Mouse (Mus musculus): ENCODE measurements at regions not wholly inside any gene's neighbourhood (a gene's known extent, or its start where the extent isn't known, plus 50 kb on each side); places are given as distances from the start of the nearest gene placed in this dataset.

- no peak for DNase-seq (ENCODE audit: extremely low spot score in 1 of 2, low spot score in 2 of 2)
Observed at GRCm38 (mm10) chr2:128379554-128379953, 211.5 kb upstream of the Spdye4c start.

DNA sequence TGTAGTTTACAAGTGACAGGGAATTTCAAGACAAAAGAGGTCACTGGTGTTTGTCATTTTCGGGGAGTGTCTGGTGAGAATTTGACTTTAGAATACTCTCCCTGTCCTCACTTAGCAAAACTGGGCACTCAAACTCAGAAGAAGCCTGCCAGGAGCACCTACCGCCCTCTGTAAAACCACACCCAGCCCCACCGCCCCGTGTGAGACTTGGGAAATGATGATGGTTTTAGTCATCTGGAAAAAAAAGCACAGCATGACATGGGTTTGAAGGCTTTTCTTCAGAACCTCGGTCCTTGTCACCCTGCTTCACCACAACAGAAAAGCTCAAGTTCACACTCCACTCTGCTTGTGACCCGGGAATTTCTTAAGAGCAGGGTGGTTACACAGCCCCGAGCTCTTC, 210.4 kb upstream of the Spdye4c start:
- no peak for DNase-seq (ENCODE audit: extremely low spot score in 1 of 2, low spot score in 2 of 2)
- intact Hi-C loops (cut with DNase I), result no loop called here

More at GRCm38 (mm10) chr2:128379554-128379953, 211.5 kb upstream of the Spdye4c start:
- intact Hi-C loops (cut with DNase I), result no loop called here

DNA sequence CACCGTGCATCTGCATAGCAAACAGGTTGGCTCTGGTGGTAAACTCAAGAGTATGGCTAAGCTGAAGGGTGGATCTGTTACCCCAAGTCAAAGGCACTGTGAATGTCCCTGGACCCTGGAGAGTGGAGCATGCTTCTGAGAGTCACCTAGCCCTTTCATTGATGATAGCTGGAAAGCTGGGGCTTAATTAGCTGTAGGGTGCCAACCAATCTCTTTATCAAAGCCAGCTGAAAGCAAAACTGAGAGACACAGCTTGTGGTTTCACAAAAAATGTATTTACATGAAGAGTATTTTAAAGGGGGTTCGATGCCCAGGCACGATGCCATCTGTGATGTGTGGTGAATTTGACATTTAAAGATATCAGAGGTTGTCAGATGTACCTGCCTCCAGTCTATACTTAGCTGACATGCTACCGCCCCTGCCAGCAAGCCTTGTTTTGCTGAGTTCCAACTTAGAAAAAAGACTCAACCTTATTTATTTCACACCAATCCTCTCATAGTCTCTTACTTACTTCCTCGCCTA, 209.3 kb upstream of the Spdye4c start:
- intact Hi-C loops (cut with DNase I), result no loop called here
- no peak for DNase-seq (ENCODE audit: extremely low spot score in 1 of 2, low spot score in 2 of 2)

DNA sequence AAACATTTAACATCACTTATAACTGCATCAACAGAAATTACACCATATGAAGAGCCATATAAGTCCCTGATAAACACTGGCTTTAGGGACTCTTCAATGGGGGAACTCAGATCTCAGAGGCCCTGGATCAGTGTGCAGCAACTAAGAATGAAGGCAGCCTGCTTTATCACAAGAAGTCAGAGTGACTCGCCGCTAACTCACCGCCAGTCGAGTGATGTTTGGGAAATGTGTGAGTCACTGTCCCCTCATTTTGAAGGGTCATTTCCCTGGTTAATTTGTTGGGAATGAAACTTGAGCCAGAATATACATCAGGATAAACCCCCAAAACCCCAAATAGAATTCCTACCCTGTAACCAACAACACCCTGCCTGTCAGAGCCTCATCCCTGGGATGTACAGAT, 208.5 kb upstream of the Spdye4c start:
- intact Hi-C loops (cut with DNase I), result no loop called here
- no peak for DNase-seq (ENCODE audit: extremely low spot score in 1 of 2, low spot score in 2 of 2)

- intact Hi-C loops (cut with DNase I), result no loop called here
- DNase-seq (ENCODE audit: extremely low spot score in 1 of 2, low spot score in 2 of 2), result peak in 1 of 2 experiments; percentile 13
Observed at GRCm38 (mm10) chr2:128384612-128385011, 206.4 kb upstream of the Spdye4c start.

GRCm38 (mm10) chr2:128386846-128387621, 204.0 kb upstream of the Spdye4c start:
- no peak for DNase-seq (ENCODE audit: extremely low spot score in 1 of 2, low spot score in 2 of 2)
- intact Hi-C loops (cut with DNase I), result no loop called here

- intact Hi-C loops (cut with DNase I), result no loop called here
- no peak for DNase-seq (ENCODE audit: extremely low spot score in 1 of 2, low spot score in 2 of 2)
Observed at GRCm38 (mm10) chr2:128387851-128388471, 203.0 kb upstream of the Spdye4c start.

- intact Hi-C loops (cut with DNase I), result no loop called here
- peak in 1 of 2 experiments; percentile 41 for DNase-seq (ENCODE audit: extremely low spot score in 1 of 2, low spot score in 2 of 2)
Observed at GRCm38 (mm10) chr2:128388883-128389470, 202.0 kb upstream of the Spdye4c start.

DNA sequence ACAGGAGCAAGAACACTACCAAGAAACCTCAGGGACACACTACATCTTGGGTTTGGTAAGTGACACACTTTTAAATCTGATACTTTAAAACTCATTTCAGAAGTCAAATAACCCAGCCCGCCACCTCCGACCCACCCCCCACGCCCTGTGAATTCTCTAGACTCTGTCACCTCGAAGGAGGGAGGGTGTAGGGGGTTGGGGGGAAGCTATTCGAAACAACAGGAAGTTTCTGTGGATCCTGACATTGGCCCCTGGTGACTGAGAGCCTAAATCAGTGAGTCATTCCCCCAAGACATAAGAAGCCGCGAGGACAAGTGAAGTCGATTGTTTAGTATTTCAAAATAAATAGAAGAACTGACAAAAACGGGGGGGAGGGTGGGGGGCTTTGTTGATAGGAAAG, 198.7 kb upstream of the Spdye4c start:
- DNase-seq (ENCODE audit: extremely low spot score in 1 of 2, low spot score in 2 of 2), result no peak
- intact Hi-C loops (cut with DNase I), result loop anchor here (5.0 kb wide), 1 partner anchor 85 kb away; no protein-coding TSS in a partner anchor

DNA sequence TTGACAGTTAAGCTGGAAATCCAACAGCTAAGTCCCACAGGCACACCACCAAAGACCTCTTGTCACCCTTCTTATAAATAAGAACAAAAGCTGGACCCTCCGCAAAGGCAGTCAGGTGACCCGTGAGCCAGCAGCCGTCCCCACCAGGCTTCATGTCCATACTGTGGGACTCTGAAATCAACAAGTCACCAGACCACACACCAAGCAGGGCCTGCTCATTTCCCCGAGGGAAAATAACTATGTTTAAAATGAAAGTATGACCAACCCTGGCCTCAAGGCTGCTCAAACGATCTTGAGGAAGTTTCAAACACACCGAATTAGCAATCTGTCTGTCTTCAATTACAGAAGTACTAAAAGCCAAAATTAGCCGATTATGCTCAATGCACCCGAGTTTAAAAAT, 197.6 kb upstream of the Spdye4c start:
- intact Hi-C loops (cut with DNase I), result loop anchor here (5.0 kb wide), 1 partner anchor 86 kb away; no protein-coding TSS in a partner anchor

GRCm38 (mm10) chr2:128393921-128394320, 197.1 kb upstream of the Spdye4c start:
- DNase-seq (ENCODE audit: extremely low spot score in 1 of 2, low spot score in 2 of 2), result no peak
- intact Hi-C loops (cut with DNase I), result loop anchor here (5.0 kb wide), 1 partner anchor 87 kb away; no protein-coding TSS in a partner anchor

More for the DNA sequence above, 197.6 kb upstream of the Spdye4c start:
- DNase-seq (ENCODE audit: extremely low spot score in 1 of 2, low spot score in 2 of 2), result no peak

DNA sequence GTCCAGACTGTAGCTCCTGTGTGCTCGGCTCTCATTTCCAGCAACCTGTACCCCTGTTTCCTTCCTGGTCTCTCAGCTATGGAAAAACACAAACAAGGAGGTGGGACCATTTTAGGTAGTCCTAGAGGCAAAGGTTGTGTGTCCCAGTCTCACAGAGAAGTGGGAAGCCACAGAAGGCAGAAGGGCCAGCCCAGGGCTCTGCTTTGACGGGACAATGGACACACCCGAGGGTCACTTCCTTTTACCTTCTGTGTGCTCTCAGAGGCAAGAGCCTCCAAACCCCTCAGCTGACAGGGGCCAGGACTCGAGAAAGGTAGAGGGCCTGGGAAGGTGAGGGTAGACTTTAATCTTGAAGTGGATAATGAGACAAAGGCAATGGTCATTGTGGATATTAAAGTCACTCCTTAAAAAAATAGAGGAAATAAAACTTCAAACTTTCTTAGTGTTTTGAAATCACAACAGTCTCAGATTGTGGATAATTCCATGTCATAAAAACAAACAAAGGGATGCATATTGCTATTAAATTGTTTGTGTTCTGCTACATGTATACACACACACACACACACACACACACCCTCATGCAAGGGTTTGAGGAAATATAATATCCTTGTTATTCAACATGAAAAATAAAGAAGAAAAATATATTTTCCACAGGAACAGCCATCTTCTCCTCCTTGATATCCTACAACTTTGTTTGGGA, 195.6 kb upstream of the Spdye4c start:
- intact Hi-C loops (cut with DNase I), result loop anchor here (2.0 kb wide), 2 partner anchors 273 to 507 kb away; no protein-coding TSS in a partner anchor
- no peak for DNase-seq (ENCODE audit: extremely low spot score in 1 of 2, low spot score in 2 of 2)

- DNase-seq (ENCODE audit: extremely low spot score in 1 of 2, low spot score in 2 of 2), result peak; percentile 89 to 94
- intact Hi-C loops (cut with DNase I), result loop anchor here (2.0 kb wide), 2 partner anchors 273 to 507 kb away; no protein-coding TSS in a partner anchor
Observed at GRCm38 (mm10) chr2:128396008-128396346, 195.0 kb upstream of the Spdye4c start.

- no peak for DNase-seq (ENCODE audit: extremely low spot score in 1 of 2, low spot score in 2 of 2)
- intact Hi-C loops (cut with DNase I), result no loop called here
Observed at GRCm38 (mm10) chr2:128401359-128401758, 189.7 kb upstream of the Spdye4c start.

- intact Hi-C loops (cut with DNase I), result no loop called here
- DNase-seq (ENCODE audit: extremely low spot score in 1 of 2, low spot score in 2 of 2), result no peak
Observed at GRCm38 (mm10) chr2:128403143-128403935, 187.7 kb upstream of the Spdye4c start.

GRCm38 (mm10) chr2:128404405-128404804, 186.6 kb upstream of the Spdye4c start:
- intact Hi-C loops (cut with DNase I), result no loop called here
- no peak for DNase-seq (ENCODE audit: extremely low spot score in 1 of 2, low spot score in 2 of 2)

DNA sequence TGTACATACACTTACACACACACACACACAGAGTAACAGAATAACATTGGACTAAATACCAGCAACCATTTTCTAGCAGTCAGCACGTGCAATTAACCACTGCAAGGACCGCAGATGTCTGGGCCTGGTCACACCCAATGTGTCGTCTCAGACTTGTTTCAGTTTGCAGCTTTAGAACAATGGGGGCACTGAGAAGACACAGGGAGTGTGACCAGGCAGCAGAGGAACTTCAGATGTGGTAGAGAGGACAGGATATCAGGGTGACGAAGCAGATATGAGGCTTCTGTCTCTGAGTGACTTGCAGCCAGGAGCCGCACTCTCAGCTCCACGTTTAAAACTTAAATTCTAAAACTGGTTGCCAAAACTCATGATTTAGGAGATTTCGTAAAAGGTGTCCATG, 183.9 kb upstream of the Spdye4c start:
- intact Hi-C loops (cut with DNase I), result no loop called here
- DNase-seq (ENCODE audit: extremely low spot score in 1 of 2, low spot score in 2 of 2), result no peak

DNA sequence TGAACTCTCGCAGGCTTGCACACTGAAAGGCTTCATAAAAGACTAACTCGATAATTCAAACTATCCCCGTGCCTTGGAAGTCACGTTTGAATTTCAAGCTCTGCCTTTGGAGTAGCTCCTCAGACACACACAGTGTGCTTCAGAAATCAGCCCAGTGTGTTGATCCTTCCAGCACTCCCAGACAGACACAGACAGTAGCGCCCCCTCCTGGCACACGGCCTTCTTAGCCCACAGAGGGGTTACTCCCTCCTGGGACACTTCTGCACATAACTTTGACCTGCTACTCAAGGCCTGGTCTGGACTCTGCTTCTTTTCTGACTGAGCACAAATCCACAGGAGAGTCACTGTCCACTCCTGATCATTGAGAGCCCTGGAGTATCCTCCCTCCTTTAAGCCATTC, 182.3 kb upstream of the Spdye4c start:
- peak in 1 of 2 experiments; percentile 71 for DNase-seq (ENCODE audit: extremely low spot score in 1 of 2, low spot score in 2 of 2)
- intact Hi-C loops (cut with DNase I), result no loop called here
